Mouse (Mus musculus) kidney, adult 2 months (tissue): ENCODE results near the gene Dstn.

Experiments used
- CTCF ChIP-seq: fragments of 200-500 bp; conservative IDR thresholded peaks from 2 replicates; pipeline ENCODE4 v1.5.1; 2011; ENCODE audit warnings: low read depth, mild to moderate bottlenecking, control low read depth, low read length, moderate library complexity, mixed read lengths; ENCODE audit not compliant: insufficient read depth, insufficient read length
- POLR2A ChIP-seq: fragments of 200-500 bp; IDR thresholded peaks from one replicate; pipeline ENCODE4 v1.6.1; 2011; ENCODE audit warnings: low read depth, low read length, control low read depth

- TF ChIP-seq CTCF (no peak), POLR2A (no peak)
Observed at GRCm38 (mm10) chr2:143988016-143988415, 72.9 kb downstream of the Dstn start.
